21 mouse cellular contexts compared by ENCODE assay signal in genomic region chr4:97786571-97786970, GRCm38 (mm10). TPM values are rescaled to one million over a fixed set of nuclear protein-coding genes. Genes with fewer than 3 reads are reported as not detected.
DNase-seq lines count a peak whose midpoint lies in the region; ATAC-seq and TF ChIP-seq lines count a peak whose summit lies in the region.
"Had no signal": no experiment of that assay in that cellular context is flagged by ENCODE, and none has a peak within 500 bp of the region (broad histone marks: within the 10 kb centered on the region; RNA-seq: fewer than 3 reads in every experiment).

No protein-coding gene starts in this region.

- H3K27ac ChIP-seq in forebrain, embryonic 15.5 days (replicated peaks) = peak overlapping the region; percentile 62; the same call in 1 of the 2 replicates
- no peak overlapping the region for H3K27ac ChIP-seq in forebrain, embryonic 10.5 days
- no peak overlapping the region for H3K27ac ChIP-seq in heart, embryonic 11.5 days (ENCODE audit: low read depth, low read length)
- no peak overlapping the region for H3K27ac ChIP-seq in liver, adult 2 months (replicated peaks; ENCODE audit: insufficient read depth, low read depth, low read length)
- H3K27ac ChIP-seq in liver, embryonic 11.5 days (ENCODE audit: low read depth, low read length) = no peak overlapping the region
- H3K27ac ChIP-seq: embryonic facial prominence, embryonic 12.5 days; heart, embryonic 13.5 days; hindbrain, embryonic 12.5 days; kidney, embryonic 15.5 days had no signal

- no peak for TF ChIP-seq POLR2A in liver, adult 2 months (IDR thresholded peaks at IDR 0.05; ENCODE audit: extremely low read depth, insufficient read depth, low read length)

- no peak overlapping the region for H3K4me3 ChIP-seq in forebrain, embryonic 15.5 days
- H3K4me3 ChIP-seq in forebrain, embryonic 10.5 days = no peak overlapping the region
- H3K4me3 ChIP-seq in heart, embryonic 11.5 days (ENCODE audit: low read depth, low read length) = no peak overlapping the region
- no peak overlapping the region for H3K4me3 ChIP-seq in liver, adult 2 months (ENCODE audit: insufficient read depth, low read depth, low read length)
- no peak overlapping the region for H3K4me3 ChIP-seq in liver, embryonic 11.5 days (ENCODE audit: low read depth, low read length)
- H3K4me3 ChIP-seq: embryonic facial prominence, embryonic 12.5 days; heart, embryonic 13.5 days; hindbrain, embryonic 12.5 days; kidney, embryonic 15.5 days had no signal

- peaks cover 8% of the 10 kb centered on the region; the same call in 1 of the 2 replicates for H3K36me3 ChIP-seq in forebrain, embryonic 15.5 days
- H3K36me3 ChIP-seq in forebrain, embryonic 10.5 days (replicated peaks) = peaks cover 35% of the 10 kb centered on the region
- H3K36me3 ChIP-seq in heart, embryonic 11.5 days (ENCODE audit: control insufficient read depth, insufficient read depth, low read length) = peaks cover 25% of the 10 kb centered on the region
- peaks cover 35% of the 10 kb centered on the region for H3K36me3 ChIP-seq in liver, adult 2 months (ENCODE audit: control insufficient read depth, insufficient read depth, low read length)
- no peaks in the 10 kb centered on the region; the same call in 1 of the 2 replicates for H3K36me3 ChIP-seq in liver, embryonic 11.5 days (ENCODE audit: control insufficient read depth, insufficient read depth, low read length)

- H3K9ac ChIP-seq in forebrain, embryonic 15.5 days (replicated peaks) = no peak overlapping the region
- H3K9ac ChIP-seq in heart, embryonic 11.5 days (ENCODE audit: low read depth, low read length) = no peak overlapping the region
- H3K9ac ChIP-seq in liver, adult 2 months (ENCODE audit: low read depth, low read length) = no peak overlapping the region
- no peak overlapping the region for H3K9ac ChIP-seq in liver, embryonic 11.5 days (ENCODE audit: low read depth, low read length)
- H3K9ac ChIP-seq: embryonic facial prominence, embryonic 12.5 days; heart, embryonic 13.5 days; hindbrain, embryonic 12.5 days; kidney, embryonic 15.5 days had no signal

- peaks cover 21% of the 10 kb centered on the region for H3K79me2 ChIP-seq in liver, adult 2 months (ENCODE audit: control insufficient read depth, insufficient read depth, low read length)

- H3K27me3 ChIP-seq in forebrain, embryonic 15.5 days = no peaks in the 10 kb centered on the region
- peaks cover 92% of the 10 kb centered on the region for H3K27me3 ChIP-seq in forebrain, embryonic 10.5 days (ENCODE audit: poor library complexity, severe bottlenecking)
- no peaks in the 10 kb centered on the region for H3K27me3 ChIP-seq in heart, embryonic 11.5 days (ENCODE audit: control insufficient read depth, insufficient read depth, low read length)
- H3K27me3 ChIP-seq in liver, adult 2 months (ENCODE audit: control insufficient read depth, insufficient read depth, low read length) = no peaks in the 10 kb centered on the region
- peaks cover 9% of the 10 kb centered on the region; the same call in 1 of the 2 replicates for H3K27me3 ChIP-seq in liver, embryonic 11.5 days (replicated peaks; ENCODE audit: control insufficient read depth, insufficient read depth, low read length)
- H3K27me3 ChIP-seq: embryonic facial prominence, embryonic 12.5 days; heart, embryonic 13.5 days; hindbrain, embryonic 12.5 days had no signal

- H3K9me3 ChIP-seq in forebrain, embryonic 15.5 days = no peaks in the 10 kb centered on the region
- peaks cover 11% of the 10 kb centered on the region for H3K9me3 ChIP-seq in forebrain, embryonic 10.5 days
- no peaks in the 10 kb centered on the region for H3K9me3 ChIP-seq in heart, embryonic 11.5 days (replicated peaks; ENCODE audit: control insufficient read depth, low read length)
- no peaks in the 10 kb centered on the region for H3K9me3 ChIP-seq in liver, embryonic 11.5 days (ENCODE audit: control insufficient read depth, low read length)
- H3K9me3 ChIP-seq: embryonic facial prominence, embryonic 12.5 days; heart, embryonic 13.5 days; hindbrain, embryonic 12.5 days; kidney, embryonic 15.5 days had no signal

- no peak for DNase-seq in forebrain, embryonic 10.5 days (ENCODE audit: extremely low spot score, low spot score)
- peak; percentile 31 for DNase-seq in heart, adult 11 months
- DNase-seq in liver, adult 2 months (ENCODE audit: extremely low read depth, low read depth, low spot score) = peak; percentile 61
- DNase-seq in liver, embryonic 11.5 days (ENCODE audit: low spot score) = no peak
- peak; percentile 19 for DNase-seq in yolk sac, embryonic 10.5 days (ENCODE audit: low spot score)
- no peak for DNase-seq in cerebellum, adult 11 months
- DNase-seq: adrenal gland, postnatal 14 days; cerebellum, adult 8-10 months; gastrocnemius, postnatal 10 days; heart, postnatal 36 days; kidney, adult 11 months had no signal

- peaks cover 60% of the 10 kb centered on the region for H3K4me1 ChIP-seq in forebrain, embryonic 15.5 days
- H3K4me1 ChIP-seq in forebrain, embryonic 10.5 days = no peaks in the 10 kb centered on the region; the same call in 1 of the 2 replicates
- peaks cover 2% of the 10 kb centered on the region; the same call in 1 of the 2 replicates for H3K4me1 ChIP-seq in heart, embryonic 11.5 days (ENCODE audit: control insufficient read depth, insufficient read depth, low read length)
- peaks cover 33% of the 10 kb centered on the region for H3K4me1 ChIP-seq in liver, adult 2 months (ENCODE audit: control insufficient read depth, insufficient read depth, low read length)
- no peaks in the 10 kb centered on the region for H3K4me1 ChIP-seq in liver, embryonic 11.5 days (replicated peaks; ENCODE audit: control insufficient read depth, insufficient read depth, low read length)

- no peak for ATAC-seq in forebrain, embryonic 15.5 days (replicated peaks)
- ATAC-seq in heart, embryonic 11.5 days (replicated peaks; ENCODE audit: insufficient number of reproducible peaks, low FRiP score, low TSS enrichment) = no peak
- no peak for ATAC-seq in liver, embryonic 11.5 days (replicated peaks; ENCODE audit: low FRiP score)
- ATAC-seq: hindbrain, embryonic 16.5 days had no signal

- TF ChIP-seq CTCF in liver, adult 2 months (IDR thresholded peaks at IDR 0.05; ENCODE audit: low read depth, low read length) = no peak

- 67% methylated on average over 8 of the region's 8 CpGs for WGBS in forebrain, embryonic 15.5 days
- 53% methylated on average over 8 of the region's 8 CpGs for WGBS in forebrain, embryonic 10.5 days
- 61% methylated on average over 8 of the region's 8 CpGs for WGBS in heart, embryonic 11.5 days (ENCODE audit: insufficient replicate concordance)
- WGBS in liver, adult 2 months = 61% methylated on average over 8 of the region's 8 CpGs
- WGBS in liver, embryonic 11.5 days = 65% methylated on average over 8 of the region's 8 CpGs

- H3K4me2 ChIP-seq in forebrain, embryonic 15.5 days (replicated peaks) = 0 out of 2 replicates have a peak overlapping the region, but pooled peaks have one; percentile 2
- no peak overlapping the region for H3K4me2 ChIP-seq in heart, embryonic 11.5 days
- H3K4me2 ChIP-seq in liver, embryonic 11.5 days = no peak overlapping the region
- H3K4me2 ChIP-seq: embryonic facial prominence, embryonic 12.5 days; heart, embryonic 13.5 days; hindbrain, embryonic 12.5 days; kidney, embryonic 15.5 days had no signal

RNA-seq across cellular contexts. Expression of gene E130114P18Rik, which starts 8.7 kb away (rescaled TPM):
- 39.8 and 45.7 TPM in 2 replicates for polyA plus RNA-seq in forebrain, embryonic 15.5 days (2015; fragmentation: Nextera tagmentation; extraction: Ambion mirVana)
- polyA plus RNA-seq in forebrain, embryonic 10.5 days (2016; fragmentation: Nextera tagmentation; extraction: Ambion mirVana) = 14.3 and 21.3 TPM in 2 replicates
- polyA plus RNA-seq in heart, embryonic 11.5 days (2014; fragmentation: Nextera tagmentation; extraction: Ambion mirVana) = 0.72 and 0.73 TPM in 2 replicates
- total RNA-seq in liver, adult 2 months (2014; rRNA removed) = not detected in 2 replicates
- polyA plus RNA-seq in liver, adult 2 months (2012; rRNA removed) = not detected in 2 replicates
- 0.60 and 0.68 TPM in 2 replicates for polyA plus RNA-seq in liver, embryonic 11.5 days (2014; fragmentation: Nextera tagmentation; extraction: Ambion mirVana)
- total RNA-seq: adrenal gland, postnatal 14 days; common myeloid progenitor, adult 5-6 weeks; MEL had no signal
- polyA plus RNA-seq: C2C12 had no signal

RNA-seq across cellular contexts. Expression of gene Nfia, which starts 14.0 kb away (rescaled TPM):
- 98.3 and 101 TPM in 2 replicates for polyA plus RNA-seq in forebrain, embryonic 15.5 days (2015; fragmentation: Nextera tagmentation; extraction: Ambion mirVana)
- 10.9 and 17.6 TPM in 2 replicates for polyA plus RNA-seq in forebrain, embryonic 10.5 days (2016; fragmentation: Nextera tagmentation; extraction: Ambion mirVana)
- 27.5 and 33.7 TPM in 2 replicates for polyA plus RNA-seq in heart, embryonic 11.5 days (2014; fragmentation: Nextera tagmentation; extraction: Ambion mirVana)
- total RNA-seq in liver, adult 2 months (2014; rRNA removed) = 12.5 and 20.0 TPM in 2 replicates
- polyA plus RNA-seq in liver, adult 2 months (2012; rRNA removed) = 31.7 and 32.2 TPM in 2 replicates
- 8.7 and 11.3 TPM in 2 replicates for polyA plus RNA-seq in liver, embryonic 11.5 days (2014; fragmentation: Nextera tagmentation; extraction: Ambion mirVana)

Comparison
In these comparisons a context has a peak if more than half of its experiments do, and no peak if none do; other contexts are left out.
1. DNase-seq: peak in heart, adult 11 months (single experiment), liver, adult 2 months (single experiment) and yolk sac, embryonic 10.5 days (single experiment); none in forebrain, embryonic 10.5 days (single experiment), liver, embryonic 11.5 days (single experiment) and cerebellum, adult 11 months (single experiment).